Mouse (Mus musculus) liver, adult 2 months (tissue): ENCODE results near the gene Rgma. TPM values are rescaled to one million over a fixed set of nuclear protein-coding genes. Genes with fewer than 3 reads are reported as not detected.

Experiments used
- DNase-seq: peaks from one replicate; pipeline ENCODE4 v3.0.0-alpha.2; 2011; ENCODE audit warnings: low read depth, low spot score; ENCODE audit errors: extremely low read depth
- H3K27ac ChIP-seq: fragments of 200-500 bp; replicated peaks from 2 replicates; pipeline ENCODE4 v1.5.1; 2012; ENCODE audit warnings: low read depth, mild to moderate bottlenecking, control low read depth, inconsistent platforms, low read length; ENCODE audit not compliant: insufficient read depth
- H3K27me3 ChIP-seq: fragments of 200-500 bp; 2 replicates; pipeline ENCODE4 v1.6.1; 2012; ENCODE audit warnings: mild to moderate bottlenecking, moderate library complexity, low read length, inconsistent platforms; ENCODE audit not compliant: control insufficient read depth, insufficient read depth
- H3K36me3 ChIP-seq: fragments of 200-500 bp; 2 replicates; pipeline ENCODE4 v1.6.1; 2012; ENCODE audit warnings: low read length, inconsistent platforms; ENCODE audit not compliant: control insufficient read depth, insufficient read depth
- H3K4me1 ChIP-seq: fragments of 200-500 bp; 2 replicates; pipeline ENCODE4 v1.6.1; 2011; ENCODE audit warnings: low read length; ENCODE audit not compliant: control insufficient read depth, insufficient read depth
- H3K4me3 ChIP-seq: fragments of 200-500 bp; 2 replicates; pipeline ENCODE4 v1.5.1; 2011; ENCODE audit warnings: low read depth, mild to moderate bottlenecking, control low read depth, low read length, moderate library complexity; ENCODE audit not compliant: insufficient read depth
- H3K79me2 ChIP-seq: fragments of 200-500 bp; 2 replicates; pipeline ENCODE4 v1.6.1; 2012; ENCODE audit warnings: inconsistent platforms, mild to moderate bottlenecking, low read length, moderate library complexity; ENCODE audit not compliant: control insufficient read depth, insufficient read depth
- H3K9ac ChIP-seq: fragments of 200-500 bp; 2 replicates; pipeline ENCODE4 v1.6.1; 2012; ENCODE audit warnings: low read depth, mild to moderate bottlenecking, control low read depth, inconsistent platforms, low read length
- CTCF ChIP-seq: fragments of 200-500 bp; IDR thresholded peaks from 2 replicates; pipeline ENCODE4 v1.5.1; 2011; ENCODE audit warnings: low read depth, low read length, control low read depth
- POLR2A ChIP-seq: fragments of 200-500 bp; IDR thresholded peaks from 2 replicates; pipeline ENCODE4 v1.6.1; 2011; ENCODE audit warnings: low read length, control low read depth; ENCODE audit not compliant: insufficient read depth; ENCODE audit errors: extremely low read depth
- WGBS: fragments of 180-500 bp; shearing (Covaris S2); methylation state at CpG from one replicate; pipeline ENCODE4 v1.1.7; 2018; 5-methylcytosine and 5-hydroxymethylcytosine counted together
- polyA plus RNA-seq: library from polyadenylated mRNA; depleted of rRNA; stranded (reverse); fragments of >200 nt; gene quantifications from 2 replicates; pipeline ENCODE4 v1.2.3, GENCODE M21; 2012
- total RNA-seq: library from RNA; depleted of rRNA; stranded (reverse); fragments of >200 nt; gene quantifications from 2 replicates; pipeline ENCODE4 v1.2.3, GENCODE M21; 2014

Rgma gene
- total and polyA plus RNA-seq, 2 experiments = 0.18 to 0.28 TPM

DNA sequence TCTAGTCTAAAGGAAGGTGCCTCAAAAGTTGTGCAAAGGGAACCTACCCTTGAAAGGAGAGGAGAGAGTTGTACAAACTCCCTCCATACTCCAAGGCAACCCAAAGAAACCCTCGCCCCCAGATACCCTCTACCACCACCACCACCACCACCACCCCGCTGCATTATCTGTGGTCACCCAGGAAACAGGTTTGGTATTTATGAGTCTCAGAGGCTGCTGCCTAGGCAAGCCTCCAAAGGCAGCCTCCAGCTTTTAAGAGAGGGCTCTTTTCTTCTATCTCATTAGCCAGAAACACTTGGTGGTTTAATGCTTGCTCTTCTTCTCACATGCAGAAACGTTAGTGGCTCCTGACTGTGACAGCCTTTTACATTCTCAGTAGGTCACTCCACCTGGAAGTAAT, 31.5 kb upstream of the Rgma start:
- no peak for TF ChIP-seq POLR2A
- TF ChIP-seq CTCF = no peak
- no peak overlapping the region for H3K4me3 ChIP-seq
- no peak overlapping the region for H3K9ac ChIP-seq
- no peaks in the 10 kb centered on the region for H3K36me3 ChIP-seq
- WGBS = 55% methylated on average over 3 of the region's 3 CpGs
- H3K4me1 ChIP-seq = no peaks in the 10 kb centered on the region
- no peak overlapping the region for H3K27ac ChIP-seq
- H3K79me2 ChIP-seq = no peaks in the 10 kb centered on the region
- H3K27me3 ChIP-seq = no peaks in the 10 kb centered on the region; the same call in 1 of the 2 replicates
- no peak for DNase-seq

DNA sequence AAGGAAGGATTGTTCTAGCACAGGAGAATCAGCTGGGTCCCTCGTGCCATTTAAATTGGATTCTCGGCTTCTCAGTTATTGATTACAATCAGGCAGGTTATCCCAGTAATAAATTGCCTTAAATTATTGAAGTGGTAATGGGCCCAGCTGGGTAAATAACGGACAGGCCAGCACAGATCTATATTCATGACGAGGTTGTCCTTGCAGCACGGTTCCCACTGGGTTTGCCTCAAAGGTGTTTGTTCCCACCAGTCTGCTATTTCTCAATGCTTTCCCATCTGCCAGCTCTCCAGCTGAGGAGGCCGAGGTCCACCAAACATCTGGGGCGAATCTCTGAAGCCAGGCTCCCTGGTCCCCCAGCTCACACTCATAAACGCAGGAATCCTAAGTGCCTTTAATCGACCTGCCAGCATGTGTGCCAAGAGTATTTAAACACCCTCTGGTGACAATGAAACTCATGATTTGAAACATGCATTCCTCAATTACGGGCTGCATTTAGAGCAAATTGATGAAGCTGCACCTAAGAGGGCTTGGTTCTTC, 26.7 kb upstream of the Rgma start:
- H3K9ac ChIP-seq = no peak overlapping the region
- WGBS = 34% methylated on average over 10 of the region's 10 CpGs
- H3K4me3 ChIP-seq = no peak overlapping the region
- H3K27me3 ChIP-seq = no peaks in the 10 kb centered on the region
- H3K36me3 ChIP-seq = no peaks in the 10 kb centered on the region
- H3K79me2 ChIP-seq = no peaks in the 10 kb centered on the region
- TF ChIP-seq CTCF (no peak), POLR2A (no peak)
- H3K27ac ChIP-seq = no peak overlapping the region
- DNase-seq = no peak
- H3K4me1 ChIP-seq = no peaks in the 10 kb centered on the region

DNA sequence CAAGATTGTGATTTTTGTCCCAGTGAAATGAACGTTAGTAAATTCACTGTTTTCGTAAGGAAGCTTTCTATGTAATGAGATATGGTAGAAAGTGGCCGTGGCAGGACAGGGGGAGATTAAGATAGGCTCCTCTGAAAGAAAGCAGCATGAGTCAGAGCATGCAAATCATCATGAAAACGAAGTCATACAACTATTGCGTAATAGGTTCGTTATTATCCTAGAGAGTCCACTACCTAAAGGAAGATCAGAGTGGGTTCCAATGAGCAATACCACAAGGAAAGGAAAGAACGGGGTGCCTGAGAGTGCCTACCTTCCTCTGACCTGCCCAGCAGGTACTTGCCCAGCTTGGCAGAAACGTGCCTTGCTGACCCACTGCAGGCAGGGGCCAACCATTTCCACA, 26.2 kb upstream of the Rgma start:
- Histone ChIP-seq H3K9ac (no peak overlapping the region), H3K4me1 (no peaks in the 10 kb centered on the region), H3K4me3 (no peak overlapping the region), H3K27me3 (no peaks in the 10 kb centered on the region), H3K79me2 (no peaks in the 10 kb centered on the region), H3K27ac (no peak overlapping the region), H3K36me3 (no peaks in the 10 kb centered on the region)
- no peak for DNase-seq
- 67% methylated on average over 8 of the region's 8 CpGs for WGBS
- TF ChIP-seq POLR2A (no peak), CTCF (no peak)

DNA sequence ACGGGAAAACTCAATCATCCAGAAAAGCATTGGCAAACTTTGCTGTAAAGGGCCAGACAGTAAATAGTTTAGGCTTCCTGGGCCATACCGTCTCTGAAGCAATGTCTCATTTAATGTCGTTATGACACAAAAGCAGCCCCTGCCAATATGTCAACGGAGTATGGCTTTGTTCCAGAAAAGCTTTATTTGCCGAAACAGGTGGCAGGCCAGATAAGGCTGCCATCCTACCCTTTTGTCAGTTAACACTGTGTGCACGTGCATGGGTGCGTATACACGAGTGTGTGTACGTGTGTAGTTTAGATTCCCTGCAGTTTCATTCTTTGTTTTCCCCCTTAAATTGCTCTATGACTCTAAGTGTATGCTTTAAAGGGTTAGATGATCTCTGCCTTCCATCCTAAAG, 20.1 kb upstream of the Rgma start:
- no peak for TF ChIP-seq POLR2A
- TF ChIP-seq CTCF = no peak
- DNase-seq = no peak
- H3K36me3 ChIP-seq = no peaks in the 10 kb centered on the region
- 0 out of 2 replicates have a peak, but pooled peaks cover 2% of the 10 kb centered on the region for H3K27me3 ChIP-seq
- no peaks in the 10 kb centered on the region for H3K4me1 ChIP-seq
- H3K9ac ChIP-seq = no peak overlapping the region
- no peak overlapping the region for H3K4me3 ChIP-seq
- H3K27ac ChIP-seq = no peak overlapping the region
- WGBS = 45% methylated on average over 9 of the region's 9 CpGs
- H3K79me2 ChIP-seq = no peaks in the 10 kb centered on the region

DNA sequence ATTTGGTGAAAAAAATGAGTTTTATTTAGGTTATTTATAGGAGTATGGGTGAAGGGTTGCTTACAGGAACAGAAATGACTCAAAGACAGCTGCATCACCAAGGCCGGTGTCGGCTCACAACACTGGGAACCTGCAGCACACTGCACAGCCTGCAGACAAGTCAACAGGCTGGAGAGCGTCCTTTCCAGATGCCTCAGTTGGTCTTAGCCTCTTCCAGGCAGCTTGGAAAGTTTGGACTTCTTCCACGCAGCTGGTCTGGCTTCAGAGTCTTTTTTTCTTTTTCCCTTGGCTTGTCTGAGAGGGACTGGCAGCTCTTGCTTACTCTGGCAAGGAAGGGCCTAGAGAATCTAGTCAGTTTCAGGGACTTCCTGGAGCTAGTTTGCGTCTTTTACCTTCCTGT, 18.4 kb upstream of the Rgma start:
- Histone ChIP-seq H3K4me1 (no peaks in the 10 kb centered on the region), H3K79me2 (no peaks in the 10 kb centered on the region), H3K27ac (no peak overlapping the region), H3K4me3 (no peak overlapping the region), H3K9ac (no peak overlapping the region), H3K36me3 (no peaks in the 10 kb centered on the region), H3K27me3 (0 out of 2 replicates have a peak, but pooled peaks cover 2% of the 10 kb centered on the region)
- no peak for TF ChIP-seq CTCF
- no peak for TF ChIP-seq POLR2A
- 89% methylated on average over 5 of the region's 5 CpGs for WGBS
- DNase-seq = no peak

DNA sequence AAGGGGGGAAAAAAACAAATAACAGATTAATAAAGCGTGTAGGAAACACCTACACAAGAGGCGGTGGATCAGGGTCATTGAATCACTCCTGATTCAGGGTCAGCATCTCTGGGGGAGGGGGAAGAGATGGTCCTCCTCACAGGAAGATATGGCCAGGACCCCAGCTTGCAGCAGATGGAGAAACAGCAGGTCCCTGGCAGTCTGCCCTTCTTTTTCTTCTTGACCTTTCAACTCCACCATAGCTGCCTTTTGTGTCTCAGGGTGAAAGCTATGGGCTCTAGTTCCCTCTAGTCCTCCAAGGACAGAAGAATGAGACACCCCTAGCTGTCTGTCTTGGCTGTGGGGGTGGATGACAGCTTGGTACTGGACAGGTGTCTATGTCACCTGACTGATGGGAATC, 17.7 kb upstream of the Rgma start:
- WGBS = 89% methylated on average over 2 of the region's 2 CpGs
- no peak overlapping the region for H3K4me3 ChIP-seq
- 0 out of 2 replicates have a peak, but pooled peaks cover 2% of the 10 kb centered on the region for H3K27me3 ChIP-seq
- TF ChIP-seq CTCF (no peak), POLR2A (no peak)
- H3K79me2 ChIP-seq = no peaks in the 10 kb centered on the region
- H3K4me1 ChIP-seq = no peaks in the 10 kb centered on the region
- no peak overlapping the region for H3K9ac ChIP-seq
- no peak for DNase-seq
- no peak overlapping the region for H3K27ac ChIP-seq
- no peaks in the 10 kb centered on the region for H3K36me3 ChIP-seq
